Mouse (Mus musculus) Patski (cell line): ENCODE data around the gene Slc39a9. TPM values are rescaled to one million over a fixed set of nuclear protein-coding genes. Genes with fewer than 3 reads are reported as not detected.

ENCODE experiments used
- ATAC-seq: fragments of 100-300 bp; one replicate; pipeline ENCODE4 v1.8.0; 2021
- CTCF ChIA-PET: fragments of 350-600 bp; sonication (Branson Sonifier 250); formaldehyde crosslinking; loops from one replicate; lab custom pipeline; 2022; ENCODE audit warnings: inconsistent platforms; lab: Charles Lee
- POLR2A ChIA-PET: fragments of 350-600 bp; sonication (Branson Sonifier 250); formaldehyde crosslinking; loops from one replicate; lab custom pipeline; 2022; ENCODE audit warnings: antibody characterized with exemption, inconsistent platforms; lab: Charles Lee
- DNase-seq: peaks from one replicate; pipeline ENCODE4 v3.0.0-alpha.2; 2011; ENCODE audit warnings: low read depth, low spot score
- H3K27me3 ChIP-seq: fragments of 371-371 bp; one replicate; pipeline ENCODE4 v1.5.1; 2021
- CTCF ChIP-seq: fragments of 100-300 bp; IDR thresholded peaks from one replicate; pipeline ENCODE4 v1.5.1; 2021
- in situ Hi-C: fragments of 300-500 bp; cut with MboI; formaldehyde crosslinking; loops from 3 replicates; pipeline ENCODE4 v1.11.1; 2018; ENCODE audit warnings: low pct_unique_long_range_greater_than_20kb, mixed read lengths
- polyA plus RNA-seq: library from polyadenylated mRNA; unstranded; gene quantifications from one replicate; pipeline ENCODE4 v1.2.3, GENCODE M21; 2021

The Slc39a9 gene
- 30.9 TPM for polyA plus RNA-seq

- POLR2A ChIA-PET, result interaction anchor here (1.6 kb wide), 1 partner anchor 10 kb away, joined by 3 read pairs; no protein-coding TSS in a partner anchor
- H3K27me3 ChIP-seq, result no peaks in the 10 kb centered on the region
- peak; percentile 84 for DNase-seq
- ATAC-seq, result peak; percentile 86
- CTCF ChIA-PET, result interaction anchor here (1.3 to 1.8 kb wide), 2 partner anchors 29 to 89 kb away, joined by 3 to 5 read pairs; no protein-coding TSS in a partner anchor
- in situ Hi-C loops, result no loop called here
- no peak for TF ChIP-seq CTCF
Observed at GRCm38 (mm10) chr12:80643693-80644505, at the start of gene Slc39a9, which contains the start of gene Erh. TSS of gene Slc39a9 (plus strand) at chr12:80643883. TSS of gene Erh (minus strand) at chr12:80644341.

- ATAC-seq (no peak), DNase-seq (no peak)
- CTCF ChIA-PET, result no interaction called here
- no peak for TF ChIP-seq CTCF
- POLR2A ChIA-PET, result no interaction called here
- in situ Hi-C loops, result no loop called here
- peaks cover 18% of the 10 kb centered on the region for H3K27me3 ChIP-seq
Observed at GRCm38 (mm10) chr12:80594141-80594540, 49.5 kb upstream of the Slc39a9 start.

GRCm38 (mm10) chr12:80594781-80595180 is 48.9 kb upstream of the Slc39a9 start:
- POLR2A ChIA-PET, result no interaction called here
- H3K27me3 ChIP-seq, result peaks cover 18% of the 10 kb centered on the region
- no peak for ATAC-seq
- no peak for DNase-seq
- CTCF ChIA-PET, result no interaction called here
- in situ Hi-C loops, result no loop called here
- TF ChIP-seq CTCF, result no peak

- DNase-seq (no peak), ATAC-seq (no peak)
- in situ Hi-C loops, result no loop called here
- peaks cover 18% of the 10 kb centered on the region for H3K27me3 ChIP-seq
- no peak for TF ChIP-seq CTCF
- POLR2A ChIA-PET, result no interaction called here
- CTCF ChIA-PET, result no interaction called here
Observed at GRCm38 (mm10) chr12:80595566-80595965, 48.1 kb upstream of the Slc39a9 start.

- CTCF ChIA-PET, result no interaction called here
- in situ Hi-C loops, result no loop called here
- DNase-seq, result no peak
Observed at GRCm38 (mm10) chr12:80595968-80596367, 47.7 kb upstream of the Slc39a9 start.

GRCm38 (mm10) chr12:80598236-80598635 is 45.4 kb upstream of the Slc39a9 start:
- POLR2A ChIA-PET, result no interaction called here
- no peak for DNase-seq
- no peak for ATAC-seq
- TF ChIP-seq CTCF, result no peak
- in situ Hi-C loops, result no loop called here
- peaks cover 4% of the 10 kb centered on the region for H3K27me3 ChIP-seq
- CTCF ChIA-PET, result no interaction called here

More at GRCm38 (mm10) chr12:80595968-80596367, 47.7 kb upstream of the Slc39a9 start:
- POLR2A ChIA-PET, result no interaction called here
- peaks cover 15% of the 10 kb centered on the region for H3K27me3 ChIP-seq
- no peak for ATAC-seq
- no peak for TF ChIP-seq CTCF

- in situ Hi-C loops, result no loop called here
- POLR2A ChIA-PET, result no interaction called here
- DNase-seq (no peak), ATAC-seq (no peak)
- peaks cover 4% of the 10 kb centered on the region for H3K27me3 ChIP-seq
- TF ChIP-seq CTCF, result no peak
- CTCF ChIA-PET, result no interaction called here
Observed at GRCm38 (mm10) chr12:80598756-80599155, 44.9 kb upstream of the Slc39a9 start.

GRCm38 (mm10) chr12:80601597-80602269 is 42.0 kb upstream of the Slc39a9 start:
- POLR2A ChIA-PET, result no interaction called here
- DNase-seq (no peak), ATAC-seq (no peak)
- no peak for TF ChIP-seq CTCF
- CTCF ChIA-PET, result no interaction called here
- in situ Hi-C loops, result no loop called here
- peaks cover 4% of the 10 kb centered on the region for H3K27me3 ChIP-seq

GRCm38 (mm10) chr12:80602432-80602831 is 41.3 kb upstream of the Slc39a9 start:
- no peak for DNase-seq
- in situ Hi-C loops, result no loop called here
- ChIA-PET POLR2A (no interaction called here), CTCF (no interaction called here)
- no peak for ATAC-seq
- TF ChIP-seq CTCF, result no peak
- no peaks in the 10 kb centered on the region for H3K27me3 ChIP-seq

GRCm38 (mm10) chr12:80603566-80603965 is 40.1 kb upstream of the Slc39a9 start:
- POLR2A ChIA-PET, result no interaction called here
- CTCF ChIA-PET, result no interaction called here
- no peak for TF ChIP-seq CTCF
- ATAC-seq, result no peak
- DNase-seq, result no peak
- in situ Hi-C loops, result no loop called here
- H3K27me3 ChIP-seq, result no peaks in the 10 kb centered on the region

- POLR2A ChIA-PET, result no interaction called here
- ATAC-seq (no peak), DNase-seq (no peak)
- CTCF ChIA-PET, result no interaction called here
- in situ Hi-C loops, result no loop called here
- TF ChIP-seq CTCF, result no peak
- no peaks in the 10 kb centered on the region for H3K27me3 ChIP-seq
Observed at GRCm38 (mm10) chr12:80604218-80604617, 39.5 kb upstream of the Slc39a9 start.
